Mouse (Mus musculus): ENCODE measurements around the gene Psg16. TPM values are rescaled to one million over a fixed set of nuclear protein-coding genes. Genes with fewer than 3 reads are reported as not detected.

Psg16 gene
- polyA plus RNA-seq, 1 experiment from 2014 or later = 3.1 TPM

DNA sequence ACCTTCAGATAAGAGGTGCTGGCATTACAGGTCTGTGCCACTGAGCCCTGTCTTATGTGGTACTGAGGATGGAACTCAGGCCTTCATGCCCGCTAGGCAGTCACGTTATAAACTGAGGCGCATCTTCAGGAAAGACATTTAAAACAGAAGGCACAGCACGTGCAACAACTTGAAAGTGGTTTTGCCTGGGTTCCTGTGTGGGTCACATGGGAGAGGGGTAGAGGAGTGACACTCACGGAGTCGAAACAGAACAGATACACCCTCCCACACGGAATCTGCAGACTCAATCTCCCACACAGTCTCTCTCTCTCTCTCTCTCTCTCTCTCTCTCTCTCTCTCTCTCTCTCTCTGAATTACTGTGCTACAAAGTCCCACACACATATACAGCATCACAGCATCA lies 43.6 kb upstream of the Psg16 start:
- 83% methylated on average over 7 of the region's 7 CpGs for WGBS
- H3K4me3 ChIP-seq (replicated peaks; ENCODE audit: low read length) = no peak overlapping the region
- H3K9me3 ChIP-seq (ENCODE audit: control insufficient read depth, low read length) = no peaks in the 10 kb centered on the region
- H3K4me1 ChIP-seq (replicated peaks; ENCODE audit: control insufficient read depth, insufficient read depth, low read length) = peaks cover 16% of the 10 kb centered on the region
- H3K4me2 ChIP-seq (replicated peaks) = no peak overlapping the region
- no peaks in the 10 kb centered on the region for H3K36me3 ChIP-seq (replicated peaks; ENCODE audit: control insufficient read depth, insufficient read depth)
- H3K9ac ChIP-seq = no peak overlapping the region
- ATAC-seq (ENCODE audit: low FRiP score) (no peak), DNase-seq (ENCODE audit: low spot score) (no peak)
- no peak overlapping the region for H3K27ac ChIP-seq
- no peaks in the 10 kb centered on the region for H3K27me3 ChIP-seq (ENCODE audit: control insufficient read depth, insufficient read depth, low read length)

DNA sequence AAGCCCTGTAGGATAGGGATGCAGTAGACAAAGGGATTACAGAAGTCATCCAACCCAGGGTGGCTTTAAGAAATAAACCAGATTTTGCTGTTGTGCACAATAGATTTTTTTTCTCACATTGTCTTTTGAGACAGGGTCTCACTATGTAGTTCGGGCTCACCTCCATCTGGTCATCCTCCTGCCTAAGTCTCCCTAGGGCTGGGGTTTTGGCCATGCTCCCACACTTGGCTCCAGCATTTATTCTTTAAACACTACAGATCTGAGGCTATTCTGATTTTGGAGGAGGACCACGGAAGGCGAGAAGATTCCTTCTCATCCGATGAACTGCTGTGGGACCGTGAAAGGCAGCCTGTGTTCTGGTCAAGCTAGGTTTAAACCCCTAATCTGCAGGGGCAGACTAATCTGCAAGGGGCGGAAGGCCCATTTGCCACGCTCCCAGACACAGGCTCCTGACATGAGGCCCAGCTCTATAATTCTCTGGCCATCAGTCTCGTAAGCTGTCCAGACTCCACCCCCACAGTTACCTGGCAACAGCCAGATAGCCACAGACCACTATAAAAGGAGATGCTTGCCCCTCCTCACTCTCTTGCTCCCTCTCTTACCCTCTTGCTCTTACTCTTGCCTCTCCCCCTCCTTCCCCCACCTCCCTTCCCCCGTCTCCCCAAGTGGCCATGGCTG lies 35.7 kb upstream of the Psg16 start:
- 36% methylated on average over 9 of the region's 9 CpGs for WGBS
- DNase-seq (ENCODE audit: low spot score) (peak; percentile 26), ATAC-seq (ENCODE audit: low FRiP score) (peak; percentile 68; the same call in 1 of the 2 replicates)
- H3K4me1 ChIP-seq (replicated peaks; ENCODE audit: control insufficient read depth, insufficient read depth, low read length) = no peaks in the 10 kb centered on the region
- H3K4me3 ChIP-seq (replicated peaks; ENCODE audit: low read length) = no peak overlapping the region
- no peak overlapping the region for H3K4me2 ChIP-seq (replicated peaks)
- H3K27ac ChIP-seq = no peak overlapping the region
- no peaks in the 10 kb centered on the region for H3K36me3 ChIP-seq (replicated peaks; ENCODE audit: control insufficient read depth, insufficient read depth)
- no peaks in the 10 kb centered on the region for H3K9me3 ChIP-seq (ENCODE audit: control insufficient read depth, low read length)
- no peak overlapping the region for H3K9ac ChIP-seq
- H3K27me3 ChIP-seq (ENCODE audit: control insufficient read depth, insufficient read depth, low read length) = no peaks in the 10 kb centered on the region

DNA sequence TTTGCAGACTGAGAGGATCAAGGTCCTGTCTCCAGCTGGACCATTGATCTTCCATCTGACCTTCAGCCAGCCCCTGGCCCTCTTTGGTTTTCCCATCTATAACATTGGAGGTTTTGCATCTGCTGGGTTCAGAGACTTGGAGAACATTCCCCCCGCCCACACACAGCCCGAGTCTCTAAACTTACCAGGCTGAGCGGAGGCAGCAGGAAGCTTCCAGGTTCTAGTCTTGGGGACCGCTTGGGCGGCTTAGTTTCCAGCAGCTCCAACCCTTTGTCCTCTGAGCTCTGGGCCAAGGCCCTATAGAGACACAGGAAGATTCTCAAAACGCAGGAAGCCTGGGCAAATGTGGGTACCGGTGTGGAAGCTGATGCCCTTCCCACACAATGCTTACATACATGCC lies 34.5 kb upstream of the Psg16 start:
- DNase-seq (ENCODE audit: low spot score) = no peak
- no peak overlapping the region for H3K27ac ChIP-seq
- H3K4me2 ChIP-seq (replicated peaks) = no peak overlapping the region
- no peak for ATAC-seq (ENCODE audit: low FRiP score)
- no peaks in the 10 kb centered on the region for H3K27me3 ChIP-seq (ENCODE audit: control insufficient read depth, insufficient read depth, low read length)
- H3K4me3 ChIP-seq (replicated peaks; ENCODE audit: low read length) = no peak overlapping the region
- no peak overlapping the region for H3K9ac ChIP-seq
- no peaks in the 10 kb centered on the region for H3K4me1 ChIP-seq (replicated peaks; ENCODE audit: control insufficient read depth, insufficient read depth, low read length)
- H3K36me3 ChIP-seq (replicated peaks; ENCODE audit: control insufficient read depth, insufficient read depth) = no peaks in the 10 kb centered on the region
- WGBS = 92% methylated on average over 7 of the region's 7 CpGs
- no peaks in the 10 kb centered on the region for H3K9me3 ChIP-seq (ENCODE audit: control insufficient read depth, low read length)

DNA sequence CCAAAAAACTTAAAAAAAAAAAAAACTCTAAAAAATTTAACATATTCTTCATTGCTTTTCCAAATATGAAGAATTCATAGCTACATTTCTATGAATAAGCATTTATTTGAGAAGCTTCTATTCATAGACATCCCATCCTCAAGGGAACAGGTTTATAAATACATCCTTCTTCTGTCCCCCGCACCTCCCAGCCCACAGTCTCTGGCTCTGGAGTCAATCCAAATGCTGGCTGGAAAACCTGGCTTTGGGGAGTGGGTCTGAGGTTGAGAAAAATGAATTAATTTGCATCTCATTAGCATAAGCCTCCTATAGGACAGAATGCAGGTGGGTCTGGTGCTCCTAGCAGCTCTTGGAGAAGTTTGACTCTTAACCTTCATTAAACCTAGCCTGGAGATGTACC lies 28.1 kb upstream of the Psg16 start:
- Histone ChIP-seq H3K9ac (no peak overlapping the region), H3K9me3 (ENCODE audit: control insufficient read depth, low read length) (no peaks in the 10 kb centered on the region), H3K4me2 (replicated peaks) (no peak overlapping the region), H3K4me1 (replicated peaks; ENCODE audit: control insufficient read depth, insufficient read depth, low read length) (no peaks in the 10 kb centered on the region), H3K27ac (no peak overlapping the region), H3K36me3 (replicated peaks; ENCODE audit: control insufficient read depth, insufficient read depth) (no peaks in the 10 kb centered on the region), H3K4me3 (replicated peaks; ENCODE audit: low read length) (no peak overlapping the region), H3K27me3 (ENCODE audit: control insufficient read depth, insufficient read depth, low read length) (no peaks in the 10 kb centered on the region)
- DNase-seq (ENCODE audit: low spot score) (no peak), ATAC-seq (ENCODE audit: low FRiP score) (no peak)
- 44% methylated on average over 1 of the region's 1 CpGs for WGBS

DNA sequence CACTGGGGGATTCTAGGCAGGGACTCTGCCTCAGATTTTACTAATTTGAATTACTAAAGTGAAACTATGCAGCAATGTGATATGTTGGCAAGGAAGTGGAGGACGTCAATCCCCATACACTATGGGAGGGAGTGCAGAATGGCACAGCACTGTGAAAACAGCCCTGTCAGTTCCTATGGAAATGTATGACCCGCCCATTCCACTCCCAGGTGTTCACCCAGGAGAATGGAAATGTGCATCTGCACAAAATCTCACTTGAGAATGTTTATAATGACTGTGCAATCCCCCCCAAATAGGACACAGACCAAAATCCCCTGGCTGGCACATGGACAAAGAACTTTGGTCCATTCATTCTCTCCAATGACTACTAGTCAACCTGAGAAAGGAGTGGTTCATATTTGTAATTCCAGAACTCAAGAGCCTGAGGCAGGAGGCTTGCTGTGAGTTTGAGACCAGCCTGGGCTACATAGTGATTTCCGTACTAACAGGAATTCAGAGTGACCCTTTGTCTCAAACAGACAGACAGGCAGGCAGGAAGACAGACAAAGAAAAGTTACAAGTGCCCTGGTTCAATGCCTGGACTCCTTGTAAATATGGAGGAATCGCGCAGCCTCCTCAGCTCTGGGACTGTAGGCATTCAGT lies 26.7 kb upstream of the Psg16 start:
- no peak overlapping the region for H3K4me3 ChIP-seq (replicated peaks; ENCODE audit: low read length)
- H3K36me3 ChIP-seq (replicated peaks; ENCODE audit: control insufficient read depth, insufficient read depth) = no peaks in the 10 kb centered on the region
- no peaks in the 10 kb centered on the region for H3K27me3 ChIP-seq (ENCODE audit: control insufficient read depth, insufficient read depth, low read length)
- no peaks in the 10 kb centered on the region for H3K4me1 ChIP-seq (replicated peaks; ENCODE audit: control insufficient read depth, insufficient read depth, low read length)
- ATAC-seq (ENCODE audit: low FRiP score) = no peak
- no peak for DNase-seq (ENCODE audit: low spot score)
- no peak overlapping the region for H3K27ac ChIP-seq
- H3K9me3 ChIP-seq (ENCODE audit: control insufficient read depth, low read length) = no peaks in the 10 kb centered on the region
- no peak overlapping the region for H3K9ac ChIP-seq
- H3K4me2 ChIP-seq (replicated peaks) = no peak overlapping the region
- WGBS = 83% methylated on average over 5 of the region's 5 CpGs

DNA sequence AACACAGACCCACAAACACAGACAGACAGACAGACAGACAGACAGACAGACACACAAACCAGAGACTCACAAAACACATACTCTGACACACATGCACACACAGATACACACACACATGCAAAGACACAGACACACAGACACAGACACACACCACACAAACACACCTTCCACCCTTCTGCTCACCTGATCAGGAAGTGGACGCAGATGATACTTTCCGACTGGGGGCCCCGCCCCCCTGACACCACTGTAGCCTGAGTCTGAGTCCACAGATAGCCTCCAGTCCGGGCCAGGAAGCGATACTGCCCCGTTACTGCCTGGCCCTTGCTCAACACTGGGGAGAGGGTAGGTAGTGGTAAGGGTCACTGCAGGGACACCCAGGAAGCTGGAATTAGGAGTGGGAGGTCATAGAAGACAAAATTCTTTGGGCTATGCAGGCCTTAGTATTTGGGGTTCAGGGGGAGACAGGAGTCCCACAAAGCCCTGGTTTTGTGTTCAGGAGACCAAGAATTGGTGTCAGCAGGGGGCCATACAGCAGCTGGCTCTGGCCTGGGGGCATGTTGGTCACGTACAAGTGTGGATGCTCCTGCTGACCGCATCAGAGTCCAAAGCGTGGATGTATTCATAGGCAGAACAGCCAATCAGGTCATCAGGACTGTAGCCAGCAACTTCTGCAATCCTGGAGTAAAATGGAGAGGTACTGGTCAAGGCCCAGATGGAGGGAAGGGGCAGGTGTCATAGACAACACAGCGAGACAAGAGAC lies 25.2 kb upstream of the Psg16 start:
- Histone ChIP-seq H3K4me1 (replicated peaks; ENCODE audit: control insufficient read depth, insufficient read depth, low read length) (no peaks in the 10 kb centered on the region), H3K36me3 (replicated peaks; ENCODE audit: control insufficient read depth, insufficient read depth) (no peaks in the 10 kb centered on the region), H3K27me3 (ENCODE audit: control insufficient read depth, insufficient read depth, low read length) (no peaks in the 10 kb centered on the region), H3K4me2 (replicated peaks) (no peak overlapping the region), H3K9ac (no peak overlapping the region), H3K9me3 (ENCODE audit: control insufficient read depth, low read length) (no peaks in the 10 kb centered on the region), H3K27ac (no peak overlapping the region), H3K4me3 (replicated peaks; ENCODE audit: low read length) (no peak overlapping the region)
- DNase-seq (ENCODE audit: low spot score) (no peak), ATAC-seq (ENCODE audit: low FRiP score) (no peak)
- 86% methylated on average over 10 of the region's 10 CpGs for WGBS

DNA sequence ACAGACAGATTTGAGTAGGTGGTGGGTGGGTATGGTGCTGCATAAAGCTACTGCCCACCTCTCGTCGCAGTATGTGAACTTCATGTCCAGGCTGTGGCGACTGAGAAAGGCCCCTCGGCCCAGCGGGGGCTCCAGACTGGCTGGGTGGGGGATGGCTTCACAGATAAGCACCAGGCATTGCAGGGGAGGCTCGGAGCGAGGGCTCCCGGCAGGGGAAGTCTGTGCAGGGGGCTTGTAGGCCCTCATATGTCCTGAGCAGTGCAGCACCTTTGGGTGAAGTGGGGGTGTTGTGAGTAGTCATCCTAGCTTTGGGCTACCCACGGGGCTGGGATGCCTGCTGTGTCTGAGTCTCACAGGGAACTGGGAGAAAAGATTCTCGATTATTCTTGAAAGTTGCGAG lies 23.3 kb upstream of the Psg16 start:
- H3K4me3 ChIP-seq (replicated peaks; ENCODE audit: low read length) = no peak overlapping the region
- 66% methylated on average over 11 of the region's 11 CpGs for WGBS
- no peaks in the 10 kb centered on the region for H3K27me3 ChIP-seq (ENCODE audit: control insufficient read depth, insufficient read depth, low read length)
- H3K9me3 ChIP-seq (ENCODE audit: control insufficient read depth, low read length) = no peaks in the 10 kb centered on the region
- DNase-seq (ENCODE audit: low spot score) = no peak
- H3K4me1 ChIP-seq (replicated peaks; ENCODE audit: control insufficient read depth, insufficient read depth, low read length) = no peaks in the 10 kb centered on the region
- H3K36me3 ChIP-seq (replicated peaks; ENCODE audit: control insufficient read depth, insufficient read depth) = no peaks in the 10 kb centered on the region
- H3K4me2 ChIP-seq (replicated peaks) = no peak overlapping the region
- H3K27ac ChIP-seq = no peak overlapping the region
- ATAC-seq (ENCODE audit: low FRiP score) = no peak; the same call in 1 of the 2 replicates
- H3K9ac ChIP-seq = no peak overlapping the region

DNA sequence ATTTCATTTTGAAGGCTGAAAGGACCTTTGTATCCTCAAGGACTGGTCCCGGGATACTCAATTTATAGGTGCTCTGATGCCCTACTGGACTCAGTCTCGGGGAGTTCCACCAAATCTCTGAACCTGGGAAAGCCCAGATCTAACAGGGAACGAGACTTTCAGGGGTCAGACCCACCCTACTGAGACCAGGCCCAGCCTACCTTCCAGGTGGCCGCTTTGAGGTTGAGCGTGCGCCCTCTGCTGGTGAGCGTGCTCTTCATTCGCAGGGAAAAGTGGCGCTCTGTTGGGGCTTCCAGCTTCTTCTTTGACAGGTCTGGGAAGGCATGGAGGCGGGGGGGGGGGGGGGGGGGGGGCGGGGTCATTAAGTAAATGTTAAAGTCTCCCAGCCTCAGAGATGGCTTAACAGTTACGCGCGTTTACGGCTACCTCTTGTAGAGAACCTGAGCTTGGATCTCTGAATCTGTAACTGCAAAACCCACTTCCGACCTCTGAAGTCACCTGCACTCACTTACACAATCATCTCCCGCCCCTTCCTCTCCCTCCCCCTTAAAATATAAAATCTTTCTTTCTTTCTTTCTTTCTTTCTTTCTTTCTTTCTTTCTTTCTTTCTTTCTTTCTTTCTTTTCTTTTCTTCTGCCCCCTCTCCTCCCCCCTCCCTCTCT lies 22.8 kb upstream of the Psg16 start:
- no peak overlapping the region for H3K4me2 ChIP-seq (replicated peaks)
- no peaks in the 10 kb centered on the region for H3K4me1 ChIP-seq (replicated peaks; ENCODE audit: control insufficient read depth, insufficient read depth, low read length)
- H3K9me3 ChIP-seq (ENCODE audit: control insufficient read depth, low read length) = no peaks in the 10 kb centered on the region
- WGBS = 9% methylated on average over 17 of the region's 17 CpGs
- H3K27me3 ChIP-seq (ENCODE audit: control insufficient read depth, insufficient read depth, low read length) = no peaks in the 10 kb centered on the region
- no peak overlapping the region for H3K4me3 ChIP-seq (replicated peaks; ENCODE audit: low read length)
- DNase-seq (ENCODE audit: low spot score) (peak; percentile 57), ATAC-seq (ENCODE audit: low FRiP score) (no peak)
- H3K27ac ChIP-seq = no peak overlapping the region
- no peaks in the 10 kb centered on the region for H3K36me3 ChIP-seq (replicated peaks; ENCODE audit: control insufficient read depth, insufficient read depth)
- no peak overlapping the region for H3K9ac ChIP-seq

DNA sequence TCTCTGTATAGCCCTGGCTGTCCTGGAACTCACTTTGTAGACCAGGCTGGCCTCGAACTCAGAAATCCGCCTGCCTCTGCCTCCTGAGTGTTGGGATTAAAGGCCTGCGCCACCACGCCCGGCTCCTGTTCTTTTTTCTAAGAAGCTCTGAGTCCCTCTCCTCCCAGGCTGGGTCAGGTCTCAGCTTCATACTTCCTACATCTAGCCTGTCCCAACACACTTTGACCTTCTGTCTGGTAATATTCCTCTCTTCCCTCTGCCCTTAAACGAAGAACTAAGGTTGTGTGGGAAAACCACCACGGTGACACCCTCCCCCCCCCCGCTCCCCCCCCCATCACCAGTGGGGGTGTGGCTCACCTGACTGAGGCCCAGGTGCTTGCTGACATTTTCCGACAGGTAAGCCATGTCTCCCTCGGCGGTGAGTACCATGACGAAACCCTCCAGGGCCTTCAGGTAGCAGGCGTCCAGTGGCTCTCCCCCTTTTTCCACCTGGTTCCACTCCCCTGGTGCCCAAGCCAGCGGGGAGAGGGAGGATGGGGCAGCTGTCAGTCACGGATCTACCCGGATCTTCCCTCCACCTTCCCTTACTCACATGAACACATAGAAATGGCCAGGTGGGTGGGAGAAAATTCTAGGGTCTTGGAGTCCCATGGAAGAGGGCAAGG lies 19.4 kb upstream of the Psg16 start:
- no peak overlapping the region for H3K4me2 ChIP-seq (replicated peaks)
- no peaks in the 10 kb centered on the region for H3K36me3 ChIP-seq (replicated peaks; ENCODE audit: control insufficient read depth, insufficient read depth)
- H3K9me3 ChIP-seq (ENCODE audit: control insufficient read depth, low read length) = no peaks in the 10 kb centered on the region
- DNase-seq (ENCODE audit: low spot score) (no peak), ATAC-seq (ENCODE audit: low FRiP score) (no peak)
- WGBS = 92% methylated on average over 16 of the region's 16 CpGs
- H3K4me1 ChIP-seq (replicated peaks; ENCODE audit: control insufficient read depth, insufficient read depth, low read length) = peaks cover 10% of the 10 kb centered on the region; the same call in 1 of the 2 replicates
- no peak overlapping the region for H3K27ac ChIP-seq
- H3K27me3 ChIP-seq (ENCODE audit: control insufficient read depth, insufficient read depth, low read length) = no peaks in the 10 kb centered on the region
- no peak overlapping the region for H3K9ac ChIP-seq
- H3K4me3 ChIP-seq (replicated peaks; ENCODE audit: low read length) = no peak overlapping the region
